Mouse (Mus musculus): ENCODE results near the gene Itga1. TPM values are rescaled to one million over a fixed set of nuclear protein-coding genes. Genes with fewer than 3 reads are reported as not detected.

Itga1 gene
- polyA plus RNA-seq, 2 experiments: 4.5 to 8.4 TPM

DNA sequence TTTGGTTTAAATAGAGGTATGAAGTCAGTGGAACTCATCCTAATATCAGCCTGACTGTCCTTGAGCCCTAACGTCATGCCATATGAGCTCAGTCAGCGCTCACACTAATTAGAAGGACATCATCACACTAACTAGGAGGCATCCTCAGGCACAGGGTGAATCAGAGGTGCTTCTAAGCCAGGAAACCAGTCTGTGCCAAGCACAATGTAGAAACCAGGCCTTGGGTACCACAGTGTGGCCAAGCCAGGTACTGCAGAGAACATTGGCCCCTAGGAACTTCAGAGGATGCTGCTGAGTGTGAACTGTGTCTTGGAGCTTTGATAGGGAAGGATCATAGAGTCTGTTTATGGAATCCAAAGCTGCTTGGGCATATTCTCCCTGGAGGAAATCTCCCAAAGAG lies 137.5 kb downstream of the Itga1 start:
- no peak for TF ChIP-seq POLR2A (IDR thresholded peaks at IDR 0.05; ENCODE audit: borderline replicate concordance, extremely low read depth, insufficient read depth, insufficient read length)
- H3K9ac ChIP-seq (ENCODE audit: low read depth, low read length, severe bottlenecking): no peak overlapping the region
- H3K27me3 ChIP-seq (ENCODE audit: control insufficient read depth, insufficient read depth, low read length): no peaks in the 10 kb centered on the region
- no peak overlapping the region for H3K27ac ChIP-seq (replicated peaks; ENCODE audit: low read depth, low read length)
- no peaks in the 10 kb centered on the region for H3K9me3 ChIP-seq (ENCODE audit: control insufficient read depth, low read length)
- no peak overlapping the region for H3K4me2 ChIP-seq (replicated peaks; ENCODE audit: low read depth, low read length, severe bottlenecking)
- DNase-seq (ENCODE audit: low spot score): peak; percentile 83
- 0 out of 2 replicates have a peak, but pooled peaks cover 2% of the 10 kb centered on the region for H3K4me1 ChIP-seq (ENCODE audit: control insufficient read depth, insufficient read depth, low read length)
- H3K4me3 ChIP-seq (replicated peaks; ENCODE audit: low read length): no peak overlapping the region
- WGBS: 24% methylated on average over 2 of the region's 2 CpGs
- H3K36me3 ChIP-seq (ENCODE audit: control insufficient read depth, insufficient read depth, low read length): no peaks in the 10 kb centered on the region
- ATAC-seq (ENCODE audit: low FRiP score, low read depth): peak; percentile 66; the same call in 1 of the 2 replicates

DNA sequence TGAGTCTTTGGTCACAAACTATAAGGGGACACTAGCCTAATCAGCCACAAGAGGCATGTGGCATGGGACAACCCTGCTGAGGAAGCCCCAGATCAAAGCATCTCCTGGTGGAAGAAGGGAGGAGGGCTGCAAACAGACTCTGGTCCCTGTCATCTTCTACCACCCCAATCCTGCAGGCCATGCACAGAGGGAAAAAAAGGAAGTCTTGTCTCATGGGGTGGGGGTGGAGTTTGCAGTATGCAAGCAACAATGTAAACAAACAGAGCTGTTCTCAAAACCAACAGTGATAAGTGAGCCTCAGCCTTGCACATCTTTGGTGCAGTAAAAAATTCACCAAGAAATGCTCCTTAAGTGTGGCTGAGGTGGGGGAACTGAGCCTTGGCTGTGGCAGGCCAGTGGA lies 147.2 kb downstream of the Itga1 start:
- H3K9ac ChIP-seq (ENCODE audit: low read depth, low read length, severe bottlenecking): no peak overlapping the region
- no peak overlapping the region for H3K4me2 ChIP-seq (replicated peaks; ENCODE audit: low read depth, low read length, severe bottlenecking)
- TF ChIP-seq POLR2A (IDR thresholded peaks at IDR 0.05; ENCODE audit: borderline replicate concordance, extremely low read depth, insufficient read depth, insufficient read length): no peak
- H3K4me1 ChIP-seq (ENCODE audit: control insufficient read depth, insufficient read depth, low read length): no peaks in the 10 kb centered on the region
- no peak for DNase-seq (ENCODE audit: low spot score)
- H3K27ac ChIP-seq (replicated peaks; ENCODE audit: low read depth, low read length): no peak overlapping the region
- ATAC-seq (ENCODE audit: low FRiP score, low read depth): no peak
- no peak overlapping the region for H3K4me3 ChIP-seq (replicated peaks; ENCODE audit: low read length)
- H3K36me3 ChIP-seq (ENCODE audit: control insufficient read depth, insufficient read depth, low read length): no peaks in the 10 kb centered on the region
- no peaks in the 10 kb centered on the region for H3K27me3 ChIP-seq (ENCODE audit: control insufficient read depth, insufficient read depth, low read length)
- H3K9me3 ChIP-seq (ENCODE audit: control insufficient read depth, low read length): no peaks in the 10 kb centered on the region

DNA sequence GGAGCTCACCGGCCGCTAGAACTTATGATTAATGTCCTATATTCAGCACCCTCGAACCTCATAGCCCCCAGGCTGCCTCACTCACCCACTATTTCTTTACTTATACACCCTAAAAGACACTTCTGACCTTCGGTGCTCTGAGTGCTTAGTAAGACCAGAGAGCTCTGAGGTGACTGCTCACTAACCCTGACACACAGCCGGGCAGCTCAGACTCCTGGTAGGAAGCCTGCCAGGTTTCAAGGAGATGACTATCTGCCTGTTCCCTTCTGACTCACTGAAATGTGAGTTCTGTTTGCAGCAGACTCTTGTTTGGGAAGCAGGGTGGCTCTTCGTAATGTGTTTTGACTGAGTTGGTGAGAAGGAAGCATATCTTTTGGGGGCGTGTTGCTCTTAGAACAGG lies 168.2 kb downstream of the Itga1 start:
- no peak overlapping the region for H3K4me2 ChIP-seq (replicated peaks; ENCODE audit: low read depth, low read length, severe bottlenecking)
- no peak overlapping the region for H3K9ac ChIP-seq (ENCODE audit: low read depth, low read length, severe bottlenecking)
- ATAC-seq (ENCODE audit: low FRiP score, low read depth): no peak
- H3K36me3 ChIP-seq (ENCODE audit: control insufficient read depth, insufficient read depth, low read length): no peaks in the 10 kb centered on the region
- no peaks in the 10 kb centered on the region; the same call in 1 of the 2 replicates for H3K27me3 ChIP-seq (ENCODE audit: control insufficient read depth, insufficient read depth, low read length)
- H3K4me3 ChIP-seq (replicated peaks; ENCODE audit: low read length): no peak overlapping the region
- DNase-seq (ENCODE audit: low spot score): no peak
- H3K27ac ChIP-seq (replicated peaks; ENCODE audit: low read depth, low read length): no peak overlapping the region
- 79% methylated on average over 7 of the region's 7 CpGs for WGBS
- H3K4me1 ChIP-seq (ENCODE audit: control insufficient read depth, insufficient read depth, low read length): 0 out of 2 replicates have a peak, but pooled peaks cover 4% of the 10 kb centered on the region
- TF ChIP-seq POLR2A (IDR thresholded peaks at IDR 0.05; ENCODE audit: borderline replicate concordance, extremely low read depth, insufficient read depth, insufficient read length): no peak
- no peaks in the 10 kb centered on the region for H3K9me3 ChIP-seq (ENCODE audit: control insufficient read depth, low read length)

DNA sequence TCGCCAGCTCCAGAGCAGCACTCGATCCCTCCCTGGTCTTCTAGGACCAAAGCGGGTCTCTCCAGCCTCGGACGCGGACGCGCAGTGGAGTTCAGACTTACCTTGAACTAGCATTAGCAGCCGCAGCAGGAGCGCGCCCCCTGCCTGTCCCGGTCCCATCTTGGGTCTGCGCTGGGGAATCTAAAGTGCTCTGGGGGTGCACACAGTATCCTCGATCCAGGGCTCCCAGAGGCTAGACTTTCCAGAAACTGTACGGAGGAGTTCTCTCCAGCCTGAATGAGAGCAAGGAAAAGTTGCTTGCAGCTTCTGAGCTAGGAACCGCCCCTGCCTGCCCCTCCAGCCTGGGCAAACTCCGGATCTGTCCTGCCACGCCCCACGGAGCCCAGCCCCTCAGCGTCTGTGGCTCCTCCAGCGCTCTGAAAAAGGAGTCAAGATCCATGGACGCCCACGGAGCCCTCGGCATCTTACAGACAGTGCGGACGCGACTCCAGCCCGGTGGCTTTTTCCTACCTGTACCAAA lies 169.9 kb downstream of the Itga1 start, which contains the start of gene Itga2:
Gene Itga2 (minus strand): TSS at position 326 of the 520 bp plus-strand sequence.
- 0 out of 2 replicates have a peak, but pooled peaks cover 4% of the 10 kb centered on the region for H3K4me1 ChIP-seq (ENCODE audit: control insufficient read depth, insufficient read depth, low read length)
- WGBS: 3% methylated on average over 28 of the region's 28 CpGs
- H3K36me3 ChIP-seq (ENCODE audit: control insufficient read depth, insufficient read depth, low read length): no peaks in the 10 kb centered on the region
- no peaks in the 10 kb centered on the region for H3K9me3 ChIP-seq (ENCODE audit: control insufficient read depth, low read length)
- H3K9ac ChIP-seq (ENCODE audit: low read depth, low read length, severe bottlenecking): peak within 1 kb of the TSS; percentile 43
- H3K27ac ChIP-seq (replicated peaks; ENCODE audit: low read depth, low read length): no peak within 1 kb of the TSS
- peak within 1 kb of the TSS; percentile 71 for H3K4me2 ChIP-seq (replicated peaks; ENCODE audit: low read depth, low read length, severe bottlenecking)
- no peaks in the 10 kb centered on the region; the same call in 1 of the 2 replicates for H3K27me3 ChIP-seq (ENCODE audit: control insufficient read depth, insufficient read depth, low read length)
- peak; percentile 82 for ATAC-seq (ENCODE audit: low FRiP score, low read depth)
- no peak for TF ChIP-seq POLR2A (IDR thresholded peaks at IDR 0.05; ENCODE audit: borderline replicate concordance, extremely low read depth, insufficient read depth, insufficient read length)
- peak; percentile 39 for DNase-seq (ENCODE audit: low spot score)
- H3K4me3 ChIP-seq (replicated peaks; ENCODE audit: low read length): peak within 1 kb of the TSS; percentile 42

DNA sequence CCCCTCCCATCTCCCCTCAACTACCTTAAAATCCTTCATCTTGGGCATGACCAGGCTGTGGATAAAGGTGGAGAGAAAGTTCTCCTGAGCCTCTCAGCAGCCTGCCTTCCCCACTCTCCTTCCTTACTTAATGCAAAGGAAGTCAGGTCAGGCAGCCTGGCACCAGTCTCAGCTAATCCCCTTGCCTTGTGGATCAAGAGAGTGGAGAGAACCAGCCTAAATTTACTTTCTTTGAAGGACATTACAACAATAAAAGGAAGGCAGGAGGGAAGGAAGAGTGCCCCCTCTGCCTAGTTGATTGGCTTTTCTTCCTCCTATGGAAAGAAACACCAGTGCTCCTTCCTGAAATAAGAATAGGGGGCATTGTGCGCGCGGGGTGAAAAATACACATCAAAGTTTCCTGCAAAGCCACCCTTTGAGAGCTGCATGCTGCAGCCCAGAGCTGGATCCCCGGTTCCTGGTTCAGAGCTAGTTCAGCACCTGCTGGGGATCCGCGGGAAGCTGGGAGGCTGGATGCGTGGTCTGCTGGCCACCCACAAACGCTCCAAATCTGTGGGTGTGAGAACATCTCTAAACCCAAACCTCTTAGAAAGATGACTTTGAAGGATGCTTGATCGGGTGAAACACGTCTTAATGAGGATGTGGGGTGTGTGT lies 170.6 kb downstream of the Itga1 start:
- Histone ChIP-seq H3K27ac (replicated peaks; ENCODE audit: low read depth, low read length) (no peak overlapping the region), H3K27me3 (ENCODE audit: control insufficient read depth, insufficient read depth, low read length) (no peaks in the 10 kb centered on the region; the same call in 1 of the 2 replicates), H3K4me3 (replicated peaks; ENCODE audit: low read length) (peak overlapping the region; percentile 42), H3K9me3 (ENCODE audit: control insufficient read depth, low read length) (no peaks in the 10 kb centered on the region), H3K9ac (ENCODE audit: low read depth, low read length, severe bottlenecking) (peak overlapping the region; percentile 43; the same call in 1 of the 2 replicates), H3K36me3 (ENCODE audit: control insufficient read depth, insufficient read depth, low read length) (no peaks in the 10 kb centered on the region), H3K4me2 (replicated peaks; ENCODE audit: low read depth, low read length, severe bottlenecking) (peak overlapping the region; percentile 71), H3K4me1 (ENCODE audit: control insufficient read depth, insufficient read depth, low read length) (0 out of 2 replicates have a peak, but pooled peaks cover 4% of the 10 kb centered on the region)
- DNase-seq (ENCODE audit: low spot score) (no peak), ATAC-seq (ENCODE audit: low FRiP score, low read depth) (no peak)
- TF ChIP-seq POLR2A (IDR thresholded peaks at IDR 0.05; ENCODE audit: borderline replicate concordance, extremely low read depth, insufficient read depth, insufficient read length): no peak
- 2% methylated on average over 10 of the region's 10 CpGs for WGBS
